Mouse (Mus musculus): ENCODE results near the gene Lysmd4.

DNA sequence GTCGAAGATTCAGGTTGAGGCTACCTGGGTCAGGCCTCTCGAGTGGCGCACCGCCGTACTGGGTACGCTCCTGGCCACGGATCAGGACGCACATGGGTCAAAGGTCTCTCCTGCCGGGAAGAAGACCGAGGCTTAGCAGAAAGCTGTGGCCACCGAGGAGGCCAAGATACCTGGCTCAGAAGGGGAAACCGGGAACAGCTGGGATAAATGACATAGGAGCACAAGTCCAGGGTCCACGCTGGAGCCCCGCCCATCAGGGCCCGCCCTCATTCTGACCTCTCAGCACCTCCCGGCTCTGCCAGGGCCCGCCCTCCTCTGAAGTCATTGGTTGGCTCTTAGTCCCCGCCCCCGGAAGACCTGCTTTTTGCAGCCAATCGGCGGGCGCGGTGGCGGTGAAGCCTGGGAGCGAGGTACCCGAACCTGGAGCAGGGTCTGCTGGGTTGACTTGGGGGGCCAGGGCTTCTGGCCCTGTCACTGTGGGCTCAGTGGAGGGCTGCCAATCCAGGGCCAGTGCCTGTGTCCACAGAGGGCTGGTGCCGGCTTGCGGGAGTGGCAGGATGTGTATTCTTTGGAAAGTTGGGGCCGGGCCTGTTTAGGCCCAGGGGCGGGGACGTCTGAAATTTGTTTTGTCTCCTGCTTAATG is at the start of gene Lysmd4:
- no peak for TF ChIP-seq CTCF (IDR thresholded peaks at IDR 0.05; ENCODE audit: borderline replicate concordance, insufficient read depth, low read depth, low read length)
- TF ChIP-seq POLR2A (IDR thresholded peaks at IDR 0.05; ENCODE audit: borderline replicate concordance, insufficient read depth, low read length), result peak; percentile 47; the same call in 1 of the 2 replicates

All from cerebellum, adult 2 months (tissue).